Mouse (Mus musculus) kidney, adult 2 months (tissue): Measurements from ENCODE around the gene Frmd4a.

Experiments
- CTCF ChIP-seq: fragments of 200-500 bp; conservative IDR thresholded peaks from 2 replicates; pipeline ENCODE4 v1.5.1; 2011; ENCODE audit warnings: low read depth, mild to moderate bottlenecking, control low read depth, low read length, moderate library complexity, mixed read lengths; ENCODE audit not compliant: insufficient read depth, insufficient read length
- POLR2A ChIP-seq: fragments of 200-500 bp; IDR thresholded peaks from one replicate; pipeline ENCODE4 v1.6.1; 2011; ENCODE audit warnings: low read depth, low read length, control low read depth

DNA sequence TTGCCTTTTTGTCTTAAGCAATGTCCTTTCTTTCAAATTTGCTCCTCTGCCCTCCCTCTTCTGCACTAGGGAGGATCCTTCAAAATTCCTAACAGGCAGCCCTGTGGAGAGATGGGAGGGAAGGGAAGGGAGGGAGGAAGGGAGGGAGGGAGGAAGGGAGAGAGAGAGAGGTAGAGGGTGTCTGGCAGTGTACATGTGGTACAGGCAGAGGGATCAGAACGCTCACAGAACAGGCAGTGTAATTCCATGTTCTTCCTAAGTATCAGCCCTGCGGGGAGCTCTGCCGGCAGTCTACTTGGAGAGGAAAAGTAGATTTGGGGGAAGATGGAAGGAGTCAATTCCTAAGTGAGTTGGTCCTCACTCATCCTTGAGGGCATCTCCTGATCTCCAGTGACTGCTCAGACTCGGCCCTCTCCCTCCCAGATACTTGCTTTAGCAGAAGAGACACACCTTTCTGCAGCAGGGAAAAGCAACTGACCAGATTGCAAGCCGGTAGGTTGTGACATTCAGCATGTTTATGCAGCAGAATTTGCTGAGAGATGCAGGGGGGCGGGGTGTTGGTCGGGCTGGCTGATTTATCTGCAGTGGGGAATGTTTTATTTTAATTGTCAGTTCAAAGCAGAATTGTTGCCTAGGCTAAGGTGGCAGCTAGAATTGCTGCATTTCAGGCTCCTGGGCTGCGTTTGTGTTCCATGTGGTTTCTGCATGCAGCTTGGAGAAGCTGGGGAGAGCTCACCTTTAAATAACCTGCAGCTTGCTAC lies at the start of gene Frmd4a:
- TF ChIP-seq CTCF, result no peak
- TF ChIP-seq POLR2A, result no peak
